Mouse (Mus musculus): ENCODE measurements around the gene Smarcad1.
"Not testable (repeated sequence)": the region's sequence is repeated elsewhere in the genome, so short reads cannot be mapped to it uniquely, and the experiment has no call there.

The Smarcad1 gene

GRCm38 (mm10) chr6:65042491-65043171 lies at the start of gene Smarcad1:
Gene Smarcad1 (plus strand): TSS chr6:65042583.
- peak; percentile 95 for DNase-seq

- peak; percentile 2 for DNase-seq
Measured at GRCm38 (mm10) chr6:64996824-64997421, 45.5 kb upstream of the Smarcad1 start.

- DNase-seq = no peak
Measured at GRCm38 (mm10) chr6:64997805-64998204, 44.6 kb upstream of the Smarcad1 start.

- DNase-seq = not testable (repeated sequence)
Measured at GRCm38 (mm10) chr6:65000757-65001156, 41.6 kb upstream of the Smarcad1 start.

- DNase-seq = no peak
Measured at GRCm38 (mm10) chr6:65002196-65002595, 40.2 kb upstream of the Smarcad1 start.

- DNase-seq = no peak
Measured at GRCm38 (mm10) chr6:65008836-65009235, 33.5 kb upstream of the Smarcad1 start.

- DNase-seq = no peak
Measured at GRCm38 (mm10) chr6:65011444-65011990, 30.9 kb upstream of the Smarcad1 start.

- DNase-seq = no peak
Measured at GRCm38 (mm10) chr6:65012142-65012541, 30.2 kb upstream of the Smarcad1 start.

- DNase-seq = no peak
Measured at GRCm38 (mm10) chr6:65017566-65017965, 24.8 kb upstream of the Smarcad1 start.

- not testable (repeated sequence) for DNase-seq
Measured at GRCm38 (mm10) chr6:65018966-65019365, 23.4 kb upstream of the Smarcad1 start.

- DNase-seq = no peak
Measured at GRCm38 (mm10) chr6:65021883-65022282, 20.5 kb upstream of the Smarcad1 start.

GRCm38 (mm10) chr6:65023053-65023452 lies 19.3 kb upstream of the Smarcad1 start:
- DNase-seq = no peak

GRCm38 (mm10) chr6:65024668-65025067 lies 17.7 kb upstream of the Smarcad1 start:
- DNase-seq = no peak

GRCm38 (mm10) chr6:65025130-65025529 lies 17.3 kb upstream of the Smarcad1 start:
- no peak for DNase-seq

GRCm38 (mm10) chr6:65034661-65035060 lies 7.7 kb upstream of the Smarcad1 start:
- DNase-seq = no peak

- DNase-seq = no peak
Measured at GRCm38 (mm10) chr6:65035469-65035868, 6.9 kb upstream of the Smarcad1 start.

- no peak for DNase-seq
Measured at GRCm38 (mm10) chr6:65041932-65042331, 451 bp upstream of the Smarcad1 start.

GRCm38 (mm10) chr6:65043241-65043640 lies 858 bp downstream of the Smarcad1 start:
- no peak for DNase-seq

- no peak for DNase-seq
Measured at GRCm38 (mm10) chr6:65049100-65049499, 6.7 kb downstream of the Smarcad1 start.

GRCm38 (mm10) chr6:65056620-65057019 lies 14.2 kb downstream of the Smarcad1 start:
- DNase-seq = no peak

GRCm38 (mm10) chr6:65057137-65057536 lies 14.8 kb downstream of the Smarcad1 start:
- not testable (repeated sequence) for DNase-seq

GRCm38 (mm10) chr6:65061049-65061448 lies 18.7 kb downstream of the Smarcad1 start:
- DNase-seq = no peak

GRCm38 (mm10) chr6:65075201-65075600 lies 32.8 kb downstream of the Smarcad1 start:
- DNase-seq = peak; percentile 13

GRCm38 (mm10) chr6:65079139-65079538 lies 36.8 kb downstream of the Smarcad1 start:
- DNase-seq = no peak

Data from layer of hippocampus, adult 9-11 months (tissue).